Mouse (Mus musculus) forebrain, embryonic 16.5 days (tissue): ENCODE results near the gene Pcp4l1. TPM values are rescaled to one million over a fixed set of nuclear protein-coding genes. Genes with fewer than 3 reads are reported as not detected.

ENCODE experiments used
- ATAC-seq: fragments of 200-750 bp; cut with Nextera tagmentation; 2 replicates; pipeline ENCODE4 v1.8.0; 2017; ENCODE audit warnings: mild to moderate bottlenecking, moderate library complexity
- H3K27ac ChIP-seq: fragments of 300-500 bp; sonication (generic); 2 replicates; pipeline ENCODE4 v1.5.1; 2014; ENCODE audit warnings: low read length, control low read depth
- H3K27me3 ChIP-seq: fragments of 300-500 bp; sonication (generic); replicated peaks from 2 replicates; pipeline ENCODE4 v1.6.1; 2014; ENCODE audit warnings: low read length; ENCODE audit not compliant: control insufficient read depth, insufficient read depth
- H3K36me3 ChIP-seq: fragments of 300-500 bp; sonication (generic); 2 replicates; pipeline ENCODE4 v1.6.1; 2014; ENCODE audit not compliant: control insufficient read depth, insufficient read depth
- H3K4me1 ChIP-seq: fragments of 300-500 bp; sonication (generic); replicated peaks from 2 replicates; pipeline ENCODE4 v1.6.1; 2014; ENCODE audit warnings: low read length; ENCODE audit not compliant: control insufficient read depth, insufficient read depth
- H3K4me2 ChIP-seq: fragments of 300-500 bp; sonication (generic); 2 replicates; pipeline ENCODE4 v1.6.1; 2014; ENCODE audit warnings: mild to moderate bottlenecking, low read length, control low read depth
- H3K4me3 ChIP-seq: fragments of 300-500 bp; sonication (generic); replicated peaks from 2 replicates; pipeline ENCODE4 v1.5.1; 2014; ENCODE audit warnings: mild to moderate bottlenecking, low read length, control low read depth
- H3K9ac ChIP-seq: fragments of 300-500 bp; sonication (generic); replicated peaks from 2 replicates; pipeline ENCODE4 v1.6.1; 2014; ENCODE audit warnings: low read depth, low read length, control low read depth
- H3K9me3 ChIP-seq: fragments of 300-500 bp; sonication (generic); 2 replicates; pipeline ENCODE4 v1.6.1; 2016; ENCODE audit warnings: low read length; ENCODE audit not compliant: control insufficient read depth
- WGBS: fragments of 180-500 bp; shearing (Covaris S2); extraction: QIAGEN DNeasy Blood & Tissue Kit; methylation state at CpG from one replicate; pipeline ENCODE4 v1.1.7; 2014; 5-methylcytosine and 5-hydroxymethylcytosine counted together
- polyA plus RNA-seq: library from polyadenylated mRNA; unstranded; fragments of >200 nt; fragmentation: Nextera tagmentation; extraction: Ambion mirVana; gene quantifications from 2 replicates; pipeline ENCODE4 v1.2.1, GENCODE M21; 2015

Gene Pcp4l1
- polyA plus RNA-seq, 1 experiment from 2014 or later = 7.1 TPM

GRCm38 (mm10) chr1:171183025-171183424 lies 13.0 kb downstream of the Pcp4l1 start:
- H3K4me1 ChIP-seq = 0 out of 2 replicates have a peak, but pooled peaks cover under 1% of the 10 kb centered on the region
- H3K4me3 ChIP-seq = no peak overlapping the region
- no peak overlapping the region for H3K9ac ChIP-seq
- no peaks in the 10 kb centered on the region for H3K36me3 ChIP-seq
- ATAC-seq = no peak
- H3K27ac ChIP-seq = no peak overlapping the region
- no peaks in the 10 kb centered on the region for H3K9me3 ChIP-seq
- no peak overlapping the region for H3K4me2 ChIP-seq
- no peaks in the 10 kb centered on the region for H3K27me3 ChIP-seq
- 80% methylated on average over 3 of the region's 3 CpGs for WGBS

DNA sequence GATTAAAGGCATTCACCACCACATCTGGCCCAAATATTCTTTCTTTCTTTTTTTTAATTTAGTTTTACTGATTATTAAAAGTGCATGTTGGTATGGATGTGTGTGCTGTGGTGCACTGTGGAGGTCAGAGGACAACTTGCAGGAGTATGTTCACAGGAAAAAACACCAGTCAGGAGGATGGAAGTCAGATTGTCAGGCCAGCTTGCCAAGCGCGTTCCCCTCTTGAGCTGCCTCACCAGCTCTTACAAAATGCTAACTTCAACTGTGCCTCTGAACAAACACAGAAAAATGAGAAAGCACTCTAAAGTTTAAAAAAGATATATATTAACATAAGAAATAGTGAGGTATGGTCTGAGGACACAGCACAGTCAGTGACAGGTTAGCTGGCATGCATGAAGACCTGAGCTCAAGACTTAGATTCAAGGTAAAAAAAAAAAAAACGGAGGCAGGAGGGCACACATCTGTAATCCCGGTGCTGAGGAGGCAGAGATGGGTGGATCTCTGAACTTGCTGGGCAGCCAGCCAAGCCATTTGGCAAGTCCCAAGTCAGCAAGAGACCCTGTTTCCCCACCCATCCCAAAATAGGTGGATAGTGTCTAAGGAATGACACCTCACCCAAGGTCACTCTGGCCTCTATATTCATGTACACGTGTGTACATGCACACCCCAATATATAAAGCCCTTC lies 16.4 kb downstream of the Pcp4l1 start:
- no peaks in the 10 kb centered on the region for H3K9me3 ChIP-seq
- ATAC-seq = no peak
- no peak overlapping the region for H3K4me3 ChIP-seq
- H3K4me2 ChIP-seq = no peak overlapping the region
- no peaks in the 10 kb centered on the region for H3K4me1 ChIP-seq
- H3K27me3 ChIP-seq = no peaks in the 10 kb centered on the region
- 81% methylated on average over 5 of the region's 5 CpGs for WGBS
- H3K27ac ChIP-seq = no peak overlapping the region
- no peaks in the 10 kb centered on the region for H3K36me3 ChIP-seq
- H3K9ac ChIP-seq = no peak overlapping the region

DNA sequence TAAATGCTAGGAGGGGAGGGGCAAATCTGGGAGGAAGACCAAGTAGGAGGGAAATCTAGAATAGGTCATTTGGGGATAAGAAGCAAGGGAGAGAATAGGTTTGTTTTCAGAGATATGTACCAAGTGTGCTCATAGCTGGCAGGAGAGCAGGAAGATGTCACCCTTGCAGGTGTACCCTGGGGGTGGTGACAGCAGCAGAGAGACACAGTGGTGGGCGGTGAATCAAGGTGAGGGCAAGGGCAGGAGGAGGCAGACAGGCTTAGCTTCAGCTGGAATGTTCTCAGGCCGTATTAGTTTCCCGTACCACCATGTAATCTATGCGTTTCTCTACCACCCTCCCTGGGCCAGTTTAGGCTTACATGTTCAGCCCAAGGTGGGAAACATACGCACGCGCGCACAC lies 23.3 kb downstream of the Pcp4l1 start:
- whole genome bisulfite sequencing = 90% methylated on average over 8 of the region's 8 CpGs
- ATAC-seq = no peak
- Histone ChIP-seq H3K9me3 (no peaks in the 10 kb centered on the region), H3K4me2 (no peak overlapping the region), H3K27me3 (no peaks in the 10 kb centered on the region), H3K4me1 (no peaks in the 10 kb centered on the region), H3K9ac (no peak overlapping the region), H3K36me3 (no peaks in the 10 kb centered on the region), H3K4me3 (no peak overlapping the region), H3K27ac (no peak overlapping the region)

- no peak overlapping the region for H3K27ac ChIP-seq
- no peaks in the 10 kb centered on the region for H3K4me1 ChIP-seq
- H3K9ac ChIP-seq = no peak overlapping the region
- H3K36me3 ChIP-seq = no peaks in the 10 kb centered on the region
- 71% methylated on average over 3 of the region's 3 CpGs for WGBS
- no peaks in the 10 kb centered on the region for H3K9me3 ChIP-seq
- H3K4me3 ChIP-seq = no peak overlapping the region
- no peaks in the 10 kb centered on the region for H3K27me3 ChIP-seq
- ATAC-seq = no peak
- H3K4me2 ChIP-seq = no peak overlapping the region
These were observed 24.9 kb downstream of the Pcp4l1 start for GRCm38 (mm10) chr1:171171138-171171537.

- no peaks in the 10 kb centered on the region for H3K36me3 ChIP-seq
- no peak overlapping the region for H3K4me2 ChIP-seq
- no peak overlapping the region for H3K27ac ChIP-seq
- no peak for ATAC-seq
- H3K4me1 ChIP-seq = no peaks in the 10 kb centered on the region
- no peak overlapping the region for H3K9ac ChIP-seq
- no peaks in the 10 kb centered on the region for H3K9me3 ChIP-seq
- no peak overlapping the region for H3K4me3 ChIP-seq
- 69% methylated on average over 3 of the region's 3 CpGs for WGBS
- no peaks in the 10 kb centered on the region for H3K27me3 ChIP-seq
These were observed 26.2 kb downstream of the Pcp4l1 start for GRCm38 (mm10) chr1:171169913-171170312.

GRCm38 (mm10) chr1:171168906-171169305 lies 27.2 kb downstream of the Pcp4l1 start:
- no peaks in the 10 kb centered on the region for H3K9me3 ChIP-seq
- no peak overlapping the region for H3K4me3 ChIP-seq
- H3K4me1 ChIP-seq = no peaks in the 10 kb centered on the region
- no peak overlapping the region for H3K4me2 ChIP-seq
- no peak overlapping the region for H3K27ac ChIP-seq
- WGBS = 91% methylated on average over 12 of the region's 12 CpGs
- no peaks in the 10 kb centered on the region for H3K36me3 ChIP-seq
- ATAC-seq = no peak
- H3K9ac ChIP-seq = no peak overlapping the region
- H3K27me3 ChIP-seq = no peaks in the 10 kb centered on the region

DNA sequence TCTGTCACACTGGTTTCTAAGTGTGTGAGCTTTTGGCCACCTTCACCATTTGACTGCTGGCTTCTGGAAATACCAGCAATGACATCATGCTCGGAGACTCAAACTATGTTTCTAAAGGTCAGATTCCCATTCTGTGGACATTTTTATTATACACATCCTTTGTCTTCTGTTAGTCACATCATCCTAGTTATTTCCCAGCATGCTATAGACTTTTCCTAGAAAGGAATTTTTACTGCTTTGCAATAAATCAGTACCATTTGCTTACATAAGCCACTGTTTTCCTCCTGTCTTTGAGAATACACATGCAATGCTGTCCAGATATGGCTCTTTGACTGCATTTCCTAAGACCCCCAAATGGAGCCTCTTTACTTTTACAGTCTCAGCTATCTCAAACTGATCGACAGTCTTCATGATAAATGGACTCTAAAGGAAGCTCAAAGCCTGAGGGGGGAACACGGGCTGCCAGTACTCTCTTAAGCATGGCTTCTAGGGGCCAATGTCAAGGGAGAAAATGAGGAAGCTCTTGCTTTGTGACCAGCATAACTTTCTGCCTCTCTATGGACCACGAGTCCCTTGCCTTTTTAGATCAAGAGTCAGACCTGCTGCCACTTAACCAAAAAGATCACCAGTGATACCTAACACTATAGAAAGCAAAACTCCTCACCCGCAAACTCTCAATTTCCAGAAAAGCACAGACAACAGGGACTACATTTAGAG lies 30.3 kb downstream of the Pcp4l1 start:
- Histone ChIP-seq H3K4me1 (no peaks in the 10 kb centered on the region), H3K4me3 (no peak overlapping the region), H3K9me3 (no peaks in the 10 kb centered on the region), H3K9ac (no peak overlapping the region), H3K36me3 (no peaks in the 10 kb centered on the region), H3K4me2 (no peak overlapping the region), H3K27ac (no peak overlapping the region), H3K27me3 (peaks cover 2% of the 10 kb centered on the region; the same call in 1 of the 2 replicates)
- 81% methylated on average over 5 of the region's 5 CpGs for WGBS
- ATAC-seq = no peak

DNA sequence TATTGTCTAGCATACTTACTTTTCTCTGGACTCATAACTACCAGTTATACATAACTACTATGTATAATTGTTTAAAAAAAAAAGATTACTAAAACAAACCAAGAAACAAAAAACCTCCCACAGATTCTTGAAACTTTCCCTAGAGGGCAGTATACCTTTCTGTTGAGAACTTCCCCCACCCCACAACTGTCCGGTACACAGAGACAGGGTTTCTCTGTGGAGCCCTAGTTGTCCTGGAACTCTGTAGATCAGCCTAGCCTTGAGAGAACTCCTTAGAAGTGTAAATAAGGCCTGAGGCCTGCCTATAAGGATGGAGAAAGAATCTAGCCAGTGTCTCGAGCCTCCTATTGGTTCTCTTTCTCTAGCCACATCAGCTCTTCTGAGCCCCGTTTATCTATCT lies 31.8 kb downstream of the Pcp4l1 start:
- no peaks in the 10 kb centered on the region for H3K36me3 ChIP-seq
- H3K27me3 ChIP-seq = peaks cover 8% of the 10 kb centered on the region
- H3K4me1 ChIP-seq = peaks cover 4% of the 10 kb centered on the region; the same call in 1 of the 2 replicates
- H3K27ac ChIP-seq = no peak overlapping the region
- no peak overlapping the region for H3K4me3 ChIP-seq
- no peak for ATAC-seq
- 37% methylated on average over 3 of the region's 3 CpGs for WGBS
- no peak overlapping the region for H3K4me2 ChIP-seq
- H3K9ac ChIP-seq = no peak overlapping the region
- H3K9me3 ChIP-seq = no peaks in the 10 kb centered on the region

DNA sequence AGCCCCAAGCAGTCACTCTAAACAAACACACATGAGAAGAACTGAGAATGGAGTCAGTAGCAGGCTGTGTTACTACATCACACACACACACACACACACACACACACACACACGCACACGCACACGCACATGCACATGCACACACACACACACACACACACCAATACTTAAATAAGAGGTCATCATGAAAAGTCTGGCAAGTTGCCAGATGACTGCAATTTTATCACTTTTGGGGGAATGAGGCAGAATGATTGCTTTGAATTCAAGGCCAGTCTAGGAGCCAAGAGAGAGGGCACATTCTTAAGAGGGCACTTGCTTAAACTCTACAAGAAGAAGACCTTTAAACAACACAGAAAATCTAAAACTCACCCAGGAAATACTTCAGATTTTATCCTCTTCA lies 33.5 kb downstream of the Pcp4l1 start:
- H3K36me3 ChIP-seq = no peaks in the 10 kb centered on the region
- H3K27me3 ChIP-seq = peaks cover 14% of the 10 kb centered on the region
- WGBS = 87% methylated on average over 3 of the region's 3 CpGs
- no peak overlapping the region for H3K4me2 ChIP-seq
- H3K9ac ChIP-seq = no peak overlapping the region
- no peak for ATAC-seq
- H3K4me1 ChIP-seq = peaks cover 4% of the 10 kb centered on the region; the same call in 1 of the 2 replicates
- H3K27ac ChIP-seq = no peak overlapping the region
- H3K9me3 ChIP-seq = no peaks in the 10 kb centered on the region
- H3K4me3 ChIP-seq = no peak overlapping the region
